Mouse (Mus musculus) forebrain, embryonic 11.5 days (tissue): Measurements from ENCODE around the gene Ccin. TPM values are rescaled to one million over a fixed set of nuclear protein-coding genes. Genes with fewer than 3 reads are reported as not detected.

ENCODE experiments used
- ATAC-seq: fragments of 200-750 bp; cut with Nextera tagmentation; replicated peaks from 2 replicates; pipeline ENCODE4 v1.8.0; 2017; ENCODE audit warnings: moderate TSS enrichment; ENCODE audit not compliant: low FRiP score
- DNase-seq: peaks from one replicate; pipeline ENCODE4 v3.0.0-alpha.2; 2017; ENCODE audit warnings: low spot score
- H3K27ac ChIP-seq: fragments of 300-500 bp; sonication (generic); 2 replicates; pipeline ENCODE4 v1.5.1; 2014; ENCODE audit warnings: low read depth, low read length
- H3K27me3 ChIP-seq: fragments of 300-500 bp; sonication (generic); 2 replicates; pipeline ENCODE4 v1.6.1; 2014; ENCODE audit warnings: mild to moderate bottlenecking, low read length, mixed read lengths; ENCODE audit not compliant: control insufficient read depth, insufficient read depth
- H3K36me3 ChIP-seq: fragments of 300-500 bp; sonication (generic); 2 replicates; pipeline ENCODE4 v1.6.1; 2014; ENCODE audit warnings: mild to moderate bottlenecking, low read length, moderate library complexity, mixed read lengths; ENCODE audit not compliant: control insufficient read depth, insufficient read depth
- H3K4me1 ChIP-seq: fragments of 300-500 bp; sonication (generic); replicated peaks from 2 replicates; pipeline ENCODE4 v1.6.1; 2014; ENCODE audit warnings: low read length, mixed read lengths; ENCODE audit not compliant: control insufficient read depth, insufficient read depth
- H3K4me2 ChIP-seq: fragments of 300-500 bp; sonication (generic); 2 replicates; pipeline ENCODE4 v1.6.1; 2014; ENCODE audit warnings: low read depth, mild to moderate bottlenecking, low read length, moderate library complexity, mixed read lengths; ENCODE audit not compliant: severe bottlenecking
- H3K4me3 ChIP-seq: fragments of 300-500 bp; sonication (generic); 2 replicates; pipeline ENCODE4 v1.5.1; 2014; ENCODE audit warnings: low read depth, low read length
- H3K9ac ChIP-seq: fragments of 300-500 bp; sonication (generic); 2 replicates; pipeline ENCODE4 v1.6.1; 2014; ENCODE audit warnings: low read length
- H3K9me3 ChIP-seq: fragments of 300-500 bp; sonication (generic); 2 replicates; pipeline ENCODE4 v1.6.1; 2016; ENCODE audit warnings: low read length, mixed read lengths; ENCODE audit not compliant: control insufficient read depth
- WGBS: fragments of 180-500 bp; shearing (Covaris S2); extraction: QIAGEN DNeasy Blood & Tissue Kit; methylation state at CpG from one replicate; pipeline ENCODE4 v1.1.7; 2014; 5-methylcytosine and 5-hydroxymethylcytosine counted together
- polyA plus RNA-seq: library from polyadenylated mRNA; unstranded; fragments of >200 nt; fragmentation: Nextera tagmentation; extraction: Ambion mirVana; gene quantifications from 2 replicates; pipeline ENCODE4 v1.2.1, GENCODE M21; 2014

Gene Ccin
- polyA plus RNA-seq, 1 experiment from 2014 or later, result not detected

DNA sequence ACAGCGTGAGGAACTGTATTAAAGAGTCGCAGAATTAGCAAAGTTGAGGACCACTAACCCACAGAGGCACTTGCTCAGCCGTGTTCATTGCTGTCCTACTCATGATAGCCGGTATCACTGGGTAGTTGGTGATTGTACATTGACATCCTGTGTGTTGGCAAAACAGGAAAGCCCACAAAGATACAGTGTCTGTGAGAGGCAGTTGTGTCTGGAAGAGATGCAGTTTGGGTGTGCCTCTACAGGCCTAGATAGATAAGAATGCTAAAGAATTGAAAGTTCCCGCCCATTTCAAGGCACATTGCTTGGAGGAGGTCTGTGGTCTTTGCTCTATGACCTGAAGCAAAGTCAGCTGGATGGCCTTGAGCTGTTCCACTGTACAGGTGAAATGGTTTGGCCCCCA lies 20.8 kb downstream of the Ccin start, which contains the start of gene Clta:
Gene Clta (plus strand): TSS at position 327 of the 400 bp plus-strand sequence.
- Histone ChIP-seq H3K36me3 (no peaks in the 10 kb centered on the region), H3K27ac (no peak within 1 kb of the TSS), H3K9me3 (no peaks in the 10 kb centered on the region), H3K4me3 (no peak within 1 kb of the TSS), H3K9ac (no peak within 1 kb of the TSS), H3K4me2 (no peak within 1 kb of the TSS), H3K4me1 (no peaks in the 10 kb centered on the region), H3K27me3 (no peaks in the 10 kb centered on the region)
- ATAC-seq, result no peak
- 88% methylated on average over 5 of the region's 5 CpGs for WGBS
- DNase-seq, result no peak

- no peaks in the 10 kb centered on the region for H3K9me3 ChIP-seq
- H3K4me2 ChIP-seq, result no peak overlapping the region
- no peak for ATAC-seq
- no peaks in the 10 kb centered on the region for H3K27me3 ChIP-seq
- 65% methylated on average over 3 of the region's 3 CpGs for WGBS
- H3K36me3 ChIP-seq, result no peaks in the 10 kb centered on the region
- no peak overlapping the region for H3K4me3 ChIP-seq
- no peak overlapping the region for H3K27ac ChIP-seq
- no peaks in the 10 kb centered on the region for H3K4me1 ChIP-seq
- no peak overlapping the region for H3K9ac ChIP-seq
- DNase-seq, result no peak
Measured at GRCm38 (mm10) chr4:44004623-44005409, 21.5 kb downstream of the Ccin start.

GRCm38 (mm10) chr4:44010176-44010575 lies 26.9 kb downstream of the Ccin start:
- ATAC-seq (no peak), DNase-seq (no peak)
- peaks cover 9% of the 10 kb centered on the region; the same call in 1 of the 2 replicates for H3K4me1 ChIP-seq
- H3K27ac ChIP-seq, result no peak overlapping the region
- no peak overlapping the region for H3K4me3 ChIP-seq
- no peaks in the 10 kb centered on the region for H3K27me3 ChIP-seq
- 98% methylated on average over 1 of the region's 1 CpGs for WGBS
- no peaks in the 10 kb centered on the region for H3K36me3 ChIP-seq
- H3K9ac ChIP-seq, result no peak overlapping the region
- no peaks in the 10 kb centered on the region for H3K9me3 ChIP-seq
- H3K4me2 ChIP-seq, result no peak overlapping the region

- Histone ChIP-seq H3K27ac (no peak overlapping the region), H3K9ac (no peak overlapping the region), H3K27me3 (no peaks in the 10 kb centered on the region), H3K9me3 (no peaks in the 10 kb centered on the region), H3K4me1 (peaks cover 9% of the 10 kb centered on the region; the same call in 1 of the 2 replicates), H3K4me3 (no peak overlapping the region), H3K36me3 (no peaks in the 10 kb centered on the region), H3K4me2 (no peak overlapping the region)
- WGBS, result 45% methylated on average over 2 of the region's 2 CpGs
- DNase-seq (no peak), ATAC-seq (no peak)
Measured at GRCm38 (mm10) chr4:44010893-44011292, 27.6 kb downstream of the Ccin start.

DNA sequence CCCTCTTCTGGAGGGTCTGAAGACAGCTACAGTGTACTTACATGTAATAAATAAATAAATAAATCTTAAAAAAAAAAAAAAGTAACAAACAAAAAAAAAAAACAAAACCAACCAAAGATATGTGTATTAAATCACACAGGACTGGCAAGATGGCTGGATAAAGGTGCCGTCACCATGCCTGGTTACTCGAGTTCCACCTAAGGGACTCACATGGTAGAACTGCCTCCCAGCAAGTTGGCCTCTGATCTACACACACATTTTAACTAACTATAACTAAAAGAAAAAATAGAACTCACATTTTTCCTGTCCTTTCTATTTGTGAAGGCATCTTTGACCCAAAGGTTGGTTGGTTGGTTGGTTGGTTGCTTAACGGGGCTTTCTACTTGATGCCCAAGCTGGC lies 28.5 kb downstream of the Ccin start:
- peak overlapping the region; percentile 67 for H3K4me2 ChIP-seq
- 83% methylated on average over 3 of the region's 3 CpGs for WGBS
- H3K4me3 ChIP-seq, result peak overlapping the region; percentile 82
- H3K9ac ChIP-seq, result peak overlapping the region; percentile 64
- H3K36me3 ChIP-seq, result no peaks in the 10 kb centered on the region
- peak; percentile 34; the same call in 1 of the 2 replicates for ATAC-seq
- no peak for DNase-seq
- no peaks in the 10 kb centered on the region for H3K27me3 ChIP-seq
- no peak overlapping the region for H3K27ac ChIP-seq
- peaks cover 9% of the 10 kb centered on the region; the same call in 1 of the 2 replicates for H3K4me1 ChIP-seq
- no peaks in the 10 kb centered on the region for H3K9me3 ChIP-seq

DNA sequence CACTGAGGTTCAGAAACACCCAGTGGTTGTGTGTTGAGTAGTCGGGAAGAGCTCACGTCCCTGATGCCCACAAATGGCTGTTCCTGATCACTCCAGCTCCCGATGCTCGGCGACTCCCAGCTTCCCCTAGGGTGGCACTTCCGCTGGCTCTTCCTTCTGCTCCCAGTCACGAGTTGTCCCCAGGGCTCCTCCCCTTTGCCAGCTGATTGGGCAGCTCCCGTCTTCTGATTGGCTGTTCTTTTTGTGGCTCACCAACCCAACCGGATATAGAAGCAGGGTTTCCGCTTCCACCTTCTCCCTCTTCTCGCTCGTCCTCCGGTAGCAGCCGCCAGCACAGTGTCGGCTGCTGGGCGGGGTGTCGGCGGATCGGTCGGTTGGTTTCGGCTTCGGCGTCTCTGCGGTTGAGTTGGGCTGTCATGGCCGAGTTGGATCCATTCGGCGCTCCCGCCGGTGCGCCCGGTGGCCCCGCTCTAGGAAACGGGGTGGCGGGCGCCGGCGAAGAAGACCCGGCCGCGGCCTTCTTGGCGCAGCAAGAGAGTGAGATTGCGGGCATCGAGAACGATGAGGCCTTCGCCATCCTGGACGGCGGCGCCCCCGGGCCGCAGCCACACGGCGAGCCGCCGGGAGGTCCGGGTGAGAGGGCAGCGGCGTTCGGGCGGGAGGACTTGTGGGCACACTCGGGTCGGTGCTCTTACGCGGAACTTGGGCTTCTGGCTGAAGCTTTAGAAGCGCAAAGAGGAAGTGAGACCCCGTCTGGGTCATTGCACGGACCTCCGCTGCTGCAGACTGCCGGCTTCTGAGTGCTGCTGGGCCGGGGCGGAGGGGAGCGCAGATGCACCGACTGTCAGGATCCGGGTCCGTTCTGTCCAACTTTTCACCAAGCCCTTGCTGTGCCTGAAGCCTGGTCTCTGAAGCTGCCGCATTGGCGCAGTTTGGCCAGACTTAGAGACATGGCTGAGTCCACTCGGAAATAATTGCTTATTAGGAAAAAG lies 29.4 kb downstream of the Ccin start:
- Histone ChIP-seq H3K4me3 (peak overlapping the region; percentile 82), H3K36me3 (no peaks in the 10 kb centered on the region), H3K27me3 (no peaks in the 10 kb centered on the region), H3K4me2 (peak overlapping the region; percentile 92), H3K9ac (peak overlapping the region; percentile 87), H3K4me1 (peaks cover 9% of the 10 kb centered on the region; the same call in 1 of the 2 replicates), H3K9me3 (no peaks in the 10 kb centered on the region), H3K27ac (no peak overlapping the region)
- WGBS, result under 1% methylated on average over 76 of the region's 77 CpGs
- ATAC-seq, result peak; percentile 98
- DNase-seq, result peak; percentile 94

DNA sequence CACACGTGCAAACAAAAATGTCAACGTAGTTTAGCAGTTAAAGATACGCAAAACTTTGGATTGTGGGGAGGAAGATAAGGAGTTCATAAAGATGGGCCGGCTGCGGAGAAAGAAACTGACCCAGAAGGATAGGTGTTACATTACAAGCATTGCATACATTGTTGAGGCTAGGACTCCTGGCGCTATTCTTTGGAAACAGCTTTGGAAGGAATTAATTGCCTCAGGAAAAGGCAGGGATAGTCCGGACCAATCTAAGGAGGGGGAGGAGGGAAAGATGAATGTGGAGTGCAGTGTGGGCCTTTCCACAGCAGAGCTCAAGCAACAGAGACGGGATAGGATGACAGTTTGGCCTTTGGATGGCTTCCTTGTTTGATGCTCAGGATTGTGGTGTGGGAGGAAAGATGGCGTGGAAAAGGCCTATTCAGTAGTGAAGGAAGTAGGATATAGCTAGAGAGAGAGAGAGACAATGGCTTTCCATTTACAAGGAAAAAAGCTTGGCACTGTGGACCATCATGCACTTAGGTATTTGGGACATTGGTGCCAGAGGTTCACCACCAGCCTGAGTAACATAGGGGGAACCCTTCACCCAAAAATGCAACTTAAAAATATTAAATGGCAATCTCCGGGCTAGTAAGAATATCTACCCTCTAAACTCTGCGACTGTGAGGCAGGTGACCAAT lies 30.2 kb downstream of the Ccin start:
- peaks cover 9% of the 10 kb centered on the region; the same call in 1 of the 2 replicates for H3K4me1 ChIP-seq
- H3K9ac ChIP-seq, result peak overlapping the region; percentile 87
- H3K27me3 ChIP-seq, result no peaks in the 10 kb centered on the region
- H3K9me3 ChIP-seq, result no peaks in the 10 kb centered on the region
- ATAC-seq (no peak), DNase-seq (no peak)
- no peaks in the 10 kb centered on the region for H3K36me3 ChIP-seq
- H3K27ac ChIP-seq, result no peak overlapping the region
- peak overlapping the region; percentile 92 for H3K4me2 ChIP-seq
- 27% methylated on average over 11 of the region's 11 CpGs for WGBS
- H3K4me3 ChIP-seq, result peak overlapping the region; percentile 82

- Histone ChIP-seq H3K4me3 (no peak overlapping the region), H3K27ac (no peak overlapping the region), H3K4me2 (no peak overlapping the region), H3K4me1 (peaks cover 9% of the 10 kb centered on the region; the same call in 1 of the 2 replicates), H3K36me3 (peaks cover 6% of the 10 kb centered on the region), H3K9ac (no peak overlapping the region), H3K27me3 (no peaks in the 10 kb centered on the region), H3K9me3 (no peaks in the 10 kb centered on the region)
- ATAC-seq (no peak), DNase-seq (no peak)
- WGBS, result 94% methylated on average over 4 of the region's 4 CpGs
Measured at GRCm38 (mm10) chr4:44016071-44016470, 32.8 kb downstream of the Ccin start.
